Mouse (Mus musculus) intestine, embryonic 16.5 days (tissue): ENCODE measurements at regions not wholly inside any gene's neighbourhood (a gene's known extent, or its start where the extent isn't known, plus 50 kb on each side); places are given as distances from the start of the nearest gene placed in this dataset.

Experiments used
- ATAC-seq: fragments of 200-750 bp; cut with Nextera tagmentation; 2 replicates; pipeline ENCODE4 v1.8.0; 2017; ENCODE audit warnings: moderate TSS enrichment, moderate library complexity
- H3K27ac ChIP-seq: fragments of 300-500 bp; sonication (generic); 2 replicates; pipeline ENCODE4 v1.5.1; 2014; ENCODE audit warnings: mild to moderate bottlenecking, low read length
- H3K27me3 ChIP-seq: fragments of 300-500 bp; sonication (generic); replicated peaks from 2 replicates; pipeline ENCODE4 v1.6.1; 2014; ENCODE audit warnings: low read length, control low read depth, mixed read lengths; ENCODE audit not compliant: control insufficient read depth, insufficient read depth
- H3K36me3 ChIP-seq: fragments of 300-500 bp; sonication (generic); 2 replicates; pipeline ENCODE4 v1.6.1; 2014; ENCODE audit warnings: low read length, control low read depth; ENCODE audit not compliant: control insufficient read depth, insufficient read depth
- H3K4me1 ChIP-seq: fragments of 300-500 bp; sonication (generic); 2 replicates; pipeline ENCODE4 v1.6.1; 2014; ENCODE audit warnings: low read length, control low read depth, mixed read lengths; ENCODE audit not compliant: control insufficient read depth, insufficient read depth
- H3K4me2 ChIP-seq: fragments of 300-500 bp; sonication (generic); 2 replicates; pipeline ENCODE4 v1.6.1; 2014; ENCODE audit warnings: low read depth, low read length, control low read depth
- H3K4me3 ChIP-seq: fragments of 300-500 bp; sonication (generic); 2 replicates; pipeline ENCODE4 v1.5.1; 2014; ENCODE audit warnings: mild to moderate bottlenecking, low read length
- H3K9ac ChIP-seq: fragments of 300-500 bp; sonication (generic); 2 replicates; pipeline ENCODE4 v1.6.1; 2014; ENCODE audit warnings: low read depth, low read length
- H3K9me3 ChIP-seq: fragments of 300-500 bp; sonication (generic); 2 replicates; pipeline ENCODE4 v1.6.1; 2016; ENCODE audit warnings: low read length, control low read depth; ENCODE audit not compliant: control insufficient read depth
- WGBS: fragments of 180-500 bp; shearing (Covaris S2); extraction: QIAGEN DNeasy Blood & Tissue Kit; methylation state at CpG from one replicate; pipeline ENCODE4 v1.1.7; 2014; 5-methylcytosine and 5-hydroxymethylcytosine counted together

GRCm38 (mm10) chr1:163141471-163141870 is 56.0 kb upstream of the Mroh9 start:
- H3K4me3 ChIP-seq = no peak overlapping the region

GRCm38 (mm10) chr1:163138179-163138578 is 52.7 kb upstream of the Mroh9 start:
- no peaks in the 10 kb centered on the region for H3K27me3 ChIP-seq
- 22% methylated on average over 1 of the region's 1 CpGs for WGBS
- H3K4me1 ChIP-seq = no peaks in the 10 kb centered on the region
- no peaks in the 10 kb centered on the region for H3K9me3 ChIP-seq
- no peak overlapping the region for H3K27ac ChIP-seq
- no peak overlapping the region for H3K4me3 ChIP-seq
- H3K9ac ChIP-seq = no peak overlapping the region
- H3K36me3 ChIP-seq = no peaks in the 10 kb centered on the region
- ATAC-seq = no peak
- no peak overlapping the region for H3K4me2 ChIP-seq

More at GRCm38 (mm10) chr1:163141471-163141870, 56.0 kb upstream of the Mroh9 start:
- Histone ChIP-seq H3K36me3 (no peaks in the 10 kb centered on the region), H3K27ac (no peak overlapping the region), H3K4me1 (no peaks in the 10 kb centered on the region), H3K4me2 (no peak overlapping the region), H3K27me3 (no peaks in the 10 kb centered on the region), H3K9ac (no peak overlapping the region), H3K9me3 (no peaks in the 10 kb centered on the region)
- 79% methylated on average over 1 of the region's 1 CpGs for WGBS
- no peak for ATAC-seq
